Mouse (Mus musculus) forebrain, embryonic 14.5 days (tissue): ENCODE results near the gene Pkd1l3. TPM values are rescaled to one million over a fixed set of nuclear protein-coding genes. Genes with fewer than 3 reads are reported as not detected.

Source experiments
- ATAC-seq: fragments of 200-750 bp; cut with Nextera tagmentation; 2 replicates; pipeline ENCODE4 v1.8.0; 2017; ENCODE audit warnings: mild to moderate bottlenecking, moderate library complexity
- DNase-seq: peaks from one replicate; pipeline ENCODE4 v3.0.0-alpha.2; 2015; ENCODE audit warnings: low spot score
- H3K27ac ChIP-seq: fragments of 300-500 bp; sonication (generic); 2 replicates; pipeline ENCODE4 v1.5.1; 2014; ENCODE audit warnings: low read depth, mild to moderate bottlenecking, control low read depth, low read length, moderate library complexity
- H3K27me3 ChIP-seq: fragments of 300-500 bp; sonication (generic); replicated peaks from 2 replicates; pipeline ENCODE4 v1.6.1; 2014; ENCODE audit warnings: low read length, control low read depth, mixed read lengths; ENCODE audit not compliant: control insufficient read depth, insufficient read depth
- H3K36me3 ChIP-seq: fragments of 300-500 bp; sonication (generic); 2 replicates; pipeline ENCODE4 v1.6.1; 2014; ENCODE audit warnings: low read length, control low read depth; ENCODE audit not compliant: control insufficient read depth, insufficient read depth
- H3K4me1 ChIP-seq: fragments of 300-500 bp; sonication (generic); 2 replicates; pipeline ENCODE4 v1.6.1; 2014; ENCODE audit warnings: antibody characterized with exemption, low read length, control low read depth; ENCODE audit not compliant: control insufficient read depth, insufficient read depth
- H3K4me2 ChIP-seq: fragments of 300-500 bp; sonication (generic); 2 replicates; pipeline ENCODE4 v1.6.1; 2014; ENCODE audit warnings: mild to moderate bottlenecking, control low read depth, low read length
- H3K4me3 ChIP-seq: fragments of 300-500 bp; sonication (generic); 2 replicates; pipeline ENCODE4 v1.5.1; 2014; ENCODE audit warnings: low read depth, low read length, control low read depth
- H3K9ac ChIP-seq: fragments of 300-500 bp; sonication (generic); 2 replicates; pipeline ENCODE4 v1.6.1; 2014; ENCODE audit warnings: mild to moderate bottlenecking, low read length, control low read depth, moderate library complexity
- H3K9me3 ChIP-seq: fragments of 300-500 bp; sonication (generic); replicated peaks from 2 replicates; pipeline ENCODE4 v1.6.1; 2016; ENCODE audit warnings: low read length, control low read depth, mixed read lengths; ENCODE audit not compliant: control insufficient read depth
- WGBS: fragments of 180-500 bp; shearing (Covaris S2); extraction: QIAGEN DNeasy Blood & Tissue Kit; methylation state at CpG from one replicate; pipeline ENCODE4 v1.1.7; 2014; 5-methylcytosine and 5-hydroxymethylcytosine counted together
- polyA plus RNA-seq: library from polyadenylated mRNA; unstranded; fragments of >200 nt; fragmentation: Nextera tagmentation; extraction: Ambion mirVana; gene quantifications from 2 replicates; pipeline ENCODE4 v1.2.1, GENCODE M21; 2014

Gene Pkd1l3
- polyA plus RNA-seq, result 0.11 TPM in 1 of 2 replicates, not detected in the other

- WGBS, result 61% methylated on average over 27 of the region's 27 CpGs
- no peak within 1 kb of the TSS for H3K4me3 ChIP-seq
- no peaks in the 10 kb centered on the region for H3K27me3 ChIP-seq
- H3K9ac ChIP-seq, result no peak within 1 kb of the TSS
- no peaks in the 10 kb centered on the region for H3K4me1 ChIP-seq
- no peak for DNase-seq
- no peak within 1 kb of the TSS for H3K4me2 ChIP-seq
- H3K27ac ChIP-seq, result no peak within 1 kb of the TSS
- no peak for ATAC-seq
- no peaks in the 10 kb centered on the region for H3K36me3 ChIP-seq
- H3K9me3 ChIP-seq, result no peaks in the 10 kb centered on the region
These were observed at the start of gene Pkd1l3 for GRCm38 (mm10) chr8:109614243-109615210. Gene Pkd1l3 (plus strand): TSS chr8:109614517.

- peaks cover 36% of the 10 kb centered on the region for H3K36me3 ChIP-seq
- H3K27me3 ChIP-seq, result no peaks in the 10 kb centered on the region
- ATAC-seq (no peak), DNase-seq (no peak)
- peak overlapping the region; percentile 92 for H3K27ac ChIP-seq
- H3K9me3 ChIP-seq, result no peaks in the 10 kb centered on the region
- H3K4me1 ChIP-seq, result peaks cover 11% of the 10 kb centered on the region
- H3K4me2 ChIP-seq, result peak overlapping the region; percentile 93
- H3K4me3 ChIP-seq, result peak overlapping the region; percentile 93
- peak overlapping the region; percentile 94 for H3K9ac ChIP-seq
- 8% methylated on average over 10 of the region's 10 CpGs for WGBS
These were observed 49.6 kb upstream of the Pkd1l3 start for GRCm38 (mm10) chr8:109564766-109565165.

- Histone ChIP-seq H3K27me3 (no peaks in the 10 kb centered on the region), H3K36me3 (peaks cover 31% of the 10 kb centered on the region), H3K9me3 (no peaks in the 10 kb centered on the region), H3K4me1 (peaks cover 11% of the 10 kb centered on the region), H3K9ac (peak within 1 kb of the TSS; percentile 94), H3K4me3 (peak within 1 kb of the TSS; percentile 93), H3K27ac (peak within 1 kb of the TSS; percentile 92), H3K4me2 (peak within 1 kb of the TSS; percentile 93)
- DNase-seq (peak; percentile 100), ATAC-seq (peak; percentile 100)
- WGBS, result under 1% methylated on average over 52 of the region's 52 CpGs
These were observed 48.6 kb upstream of the Pkd1l3 start, which contains the start of the genes Dhx38 and Txnl4b for GRCm38 (mm10) chr8:109565498-109566333. Gene Dhx38 (minus strand): TSS chr8:109565861. Gene Txnl4b (plus strand): TSS chr8:109565892.

- Histone ChIP-seq H3K36me3 (peaks cover 11% of the 10 kb centered on the region; the same call in 1 of the 2 replicates), H3K9me3 (no peaks in the 10 kb centered on the region), H3K4me1 (peaks cover 5% of the 10 kb centered on the region; the same call in 1 of the 2 replicates), H3K9ac (no peak overlapping the region), H3K4me2 (no peak overlapping the region), H3K4me3 (no peak overlapping the region), H3K27ac (no peak overlapping the region), H3K27me3 (no peaks in the 10 kb centered on the region)
- ATAC-seq, result no peak
- no peak for DNase-seq
- 92% methylated on average over 12 of the region's 12 CpGs for WGBS
These were observed 43.2 kb upstream of the Pkd1l3 start for GRCm38 (mm10) chr8:109571139-109571538.

GRCm38 (mm10) chr8:109576311-109576710 is 38.0 kb upstream of the Pkd1l3 start:
- no peak overlapping the region for H3K9ac ChIP-seq
- WGBS, result 77% methylated on average over 4 of the region's 4 CpGs
- no peaks in the 10 kb centered on the region for H3K27me3 ChIP-seq
- no peaks in the 10 kb centered on the region for H3K9me3 ChIP-seq
- no peak overlapping the region for H3K27ac ChIP-seq
- H3K4me1 ChIP-seq, result no peaks in the 10 kb centered on the region
- H3K4me3 ChIP-seq, result no peak overlapping the region
- no peak for ATAC-seq
- H3K4me2 ChIP-seq, result no peak overlapping the region
- no peaks in the 10 kb centered on the region for H3K36me3 ChIP-seq
- DNase-seq, result no peak

- no peak for DNase-seq
- no peak within 1 kb of the TSS for H3K4me3 ChIP-seq
- H3K9me3 ChIP-seq, result no peaks in the 10 kb centered on the region
- H3K27me3 ChIP-seq, result no peaks in the 10 kb centered on the region
- 73% methylated on average over 8 of the region's 8 CpGs for WGBS
- H3K27ac ChIP-seq, result no peak within 1 kb of the TSS
- ATAC-seq, result no peak
- no peak within 1 kb of the TSS for H3K4me2 ChIP-seq
- H3K36me3 ChIP-seq, result no peaks in the 10 kb centered on the region
- H3K9ac ChIP-seq, result no peak within 1 kb of the TSS
- H3K4me1 ChIP-seq, result no peaks in the 10 kb centered on the region
These were observed 35.4 kb upstream of the Pkd1l3 start, which contains the start of gene Hp for GRCm38 (mm10) chr8:109578900-109579301. Gene Hp (minus strand): TSS chr8:109579172.

GRCm38 (mm10) chr8:109584293-109584692 is 30.0 kb upstream of the Pkd1l3 start:
- H3K4me2 ChIP-seq, result no peak overlapping the region
- no peaks in the 10 kb centered on the region for H3K36me3 ChIP-seq
- H3K9ac ChIP-seq, result no peak overlapping the region
- WGBS, result 90% methylated on average over 4 of the region's 4 CpGs
- ATAC-seq (no peak), DNase-seq (no peak)
- H3K4me1 ChIP-seq, result no peaks in the 10 kb centered on the region
- no peaks in the 10 kb centered on the region for H3K9me3 ChIP-seq
- no peak overlapping the region for H3K27ac ChIP-seq
- no peaks in the 10 kb centered on the region for H3K27me3 ChIP-seq
- H3K4me3 ChIP-seq, result no peak overlapping the region

GRCm38 (mm10) chr8:109584830-109585229 is 29.5 kb upstream of the Pkd1l3 start:
- H3K4me3 ChIP-seq, result no peak overlapping the region
- no peak for ATAC-seq

More at GRCm38 (mm10) chr8:109584830-109585229, 29.5 kb upstream of the Pkd1l3 start:
- Histone ChIP-seq H3K4me1 (no peaks in the 10 kb centered on the region), H3K27me3 (no peaks in the 10 kb centered on the region), H3K36me3 (no peaks in the 10 kb centered on the region), H3K27ac (no peak overlapping the region), H3K9ac (no peak overlapping the region), H3K4me2 (no peak overlapping the region), H3K9me3 (no peaks in the 10 kb centered on the region)
- WGBS, result 89% methylated on average over 3 of the region's 3 CpGs
- DNase-seq, result no peak
